19 mouse cellular contexts compared by ENCODE assay signal in the genomic region with DNA sequence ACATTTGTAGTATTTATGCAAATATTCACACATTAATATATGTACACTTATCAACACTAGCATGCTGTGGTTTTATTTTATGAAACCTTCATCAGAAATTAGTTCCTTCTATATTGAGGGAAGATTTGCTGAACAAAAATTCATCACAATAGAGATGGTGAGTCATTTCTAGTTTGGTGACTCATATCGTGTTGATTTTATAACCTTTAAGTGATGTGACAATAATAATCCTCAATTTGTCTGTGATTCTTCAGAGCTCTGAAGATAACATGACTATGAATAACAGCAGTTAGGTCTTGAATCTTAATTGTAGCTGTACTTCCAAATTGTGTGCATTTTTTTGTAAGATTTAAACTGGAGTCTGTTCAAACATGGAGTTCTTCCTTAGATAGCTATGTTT.
DNase-seq lines count a peak whose midpoint lies in the region; ATAC-seq lines count a peak whose summit lies in the region.
"Had no signal": no experiment of that assay in that cellular context is flagged by ENCODE, and none has a peak within 500 bp of the region (broad histone marks: within the 10 kb centered on the region; RNA-seq: fewer than 3 reads in every experiment).

No protein-coding gene starts in this region.

- intact Hi-C loops in left cerebral cortex, postnatal 14 days (cut with DNase I), result loop anchor here (5.0 kb wide), 1 partner anchor 172 kb away; no protein-coding TSS in a partner anchor

- ATAC-seq in CD4-positive, CD25-positive, alpha-beta regulatory T cell, adult 4 months, result peak; percentile 57
- ATAC-seq: forebrain, embryonic 13.5 days; forebrain, embryonic 16.5 days; intestine, embryonic 16.5 days had no signal

- peak; percentile 57 for DNase-seq in 3T3-L1 (ENCODE audit: low read depth, low spot score)
- peak; percentile 29 for DNase-seq in brain, adult 2 months (ENCODE audit: low read depth, low spot score)
- no peak for DNase-seq in kidney, postnatal 25 days
- no peak for DNase-seq in layer of hippocampus, postnatal 36 days
- DNase-seq in left cerebral cortex, postnatal 14 days (ENCODE audit: low spot score in 2 of 2), result no peak
- DNase-seq: adrenal gland, postnatal 25 days; cerebellum, adult 18-20 months; cerebellum, adult 9-10 months; cerebellum, postnatal 14 days; gastrocnemius, adult 2 months; gastrocnemius, postnatal 14 days; heart, adult 11 months; heart, postnatal 10 days; heart, postnatal 4 days; kidney, adult 18-20 months had no signal

Comparison
In these comparisons a context has a peak if more than half of its experiments do, and no peak if none do; other contexts are left out.
1. DNase-seq: peak in 3T3-L1 (single experiment) and brain, adult 2 months (single experiment); none in kidney, postnatal 25 days (0 of 2), layer of hippocampus, postnatal 36 days (0 of 2) and left cerebral cortex, postnatal 14 days (0 of 2).